Mouse (Mus musculus): ENCODE data around the gene Pigs. TPM values are rescaled to one million over a fixed set of nuclear protein-coding genes. Genes with fewer than 3 reads are reported as not detected.

Gene Pigs
- polyA plus RNA-seq, 1 experiment from 2014 or later: 33.1 TPM

DNA sequence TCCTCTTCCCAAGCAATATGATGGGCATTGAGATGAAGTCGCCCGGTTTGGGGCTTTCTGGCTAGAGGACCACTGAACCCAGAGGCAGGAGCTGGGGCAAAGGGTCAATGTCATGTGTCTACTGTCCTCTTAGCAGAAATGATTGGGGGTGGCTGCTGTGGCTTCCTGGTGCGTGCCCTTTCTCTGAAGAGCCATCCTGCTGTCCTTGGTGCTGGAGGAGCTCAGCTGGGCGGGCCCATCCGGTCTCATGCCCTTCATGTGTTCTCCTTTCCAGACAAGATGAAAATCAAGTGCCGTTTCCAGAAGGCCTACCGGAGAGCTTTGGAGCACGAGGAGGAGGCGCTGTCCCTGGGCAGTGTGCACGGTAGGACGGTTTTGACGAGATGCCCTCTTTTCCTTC is 4.5 kb downstream of the Pigs start:
- TF ChIP-seq CTCF (IDR thresholded peaks at IDR 0.05; ENCODE audit: low read depth) (no peak), EP300 (IDR thresholded peaks at IDR 0.05; ENCODE audit: low read depth) (no peak)
- H3K4me1 ChIP-seq (ENCODE audit: insufficient read depth): peaks cover 10% of the 10 kb centered on the region
- WGBS (ENCODE audit: insufficient replicate concordance): 94% methylated on average over 12 of the region's 12 CpGs

DNA sequence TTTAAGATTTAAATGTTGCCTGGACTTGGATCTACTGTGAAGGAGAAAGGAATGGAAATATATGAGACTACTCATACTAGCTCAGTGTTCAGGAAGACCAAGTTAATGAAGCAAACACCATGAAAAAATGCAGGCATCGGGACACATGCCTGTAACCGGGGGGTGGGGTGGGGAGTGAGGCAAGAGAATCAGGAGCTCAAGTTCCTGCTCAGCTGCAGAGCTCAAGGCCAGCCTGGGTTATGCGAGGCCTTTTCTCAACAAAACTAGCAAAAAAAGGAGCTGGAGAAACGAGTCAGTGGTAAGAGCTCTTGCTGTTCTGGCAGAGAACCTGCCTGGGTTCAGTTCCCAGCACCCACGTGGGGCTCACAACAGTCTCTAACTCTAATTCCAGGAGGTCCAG is 5.8 kb downstream of the Pigs start:
- 85% methylated on average over 5 of the region's 5 CpGs for WGBS (ENCODE audit: insufficient replicate concordance)
- no peaks in the 10 kb centered on the region for H3K9me3 ChIP-seq (ENCODE audit: low read length)
- no peak overlapping the region for H3K4me3 ChIP-seq (ENCODE audit: low read depth, low read length)
- H3K36me3 ChIP-seq (replicated peaks; ENCODE audit: insufficient read depth, low read length): peaks cover 11% of the 10 kb centered on the region
- no peak for ATAC-seq
- H3K9ac ChIP-seq (replicated peaks): no peak overlapping the region
- TF ChIP-seq CTCF (IDR thresholded peaks at IDR 0.05; ENCODE audit: low read depth): no peak
- TF ChIP-seq EP300 (IDR thresholded peaks at IDR 0.05; ENCODE audit: low read depth): no peak
- DNase-seq: no peak
- H3K27ac ChIP-seq (ENCODE audit: low read depth): no peak overlapping the region
- no peak overlapping the region for H3K4me2 ChIP-seq (ENCODE audit: low read depth, low read length)
- H3K4me1 ChIP-seq (ENCODE audit: insufficient read depth): peaks cover 6% of the 10 kb centered on the region
- H3K27me3 ChIP-seq (ENCODE audit: insufficient read depth, low read length): no peaks in the 10 kb centered on the region

More for the DNA sequence above, 4.5 kb downstream of the Pigs start:
- Histone ChIP-seq H3K36me3 (replicated peaks; ENCODE audit: insufficient read depth, low read length) (peaks cover 7% of the 10 kb centered on the region), H3K27ac (ENCODE audit: low read depth) (no peak overlapping the region), H3K4me2 (ENCODE audit: low read depth, low read length) (no peak overlapping the region), H3K4me3 (ENCODE audit: low read depth, low read length) (no peak overlapping the region), H3K9ac (replicated peaks) (no peak overlapping the region), H3K27me3 (ENCODE audit: insufficient read depth, low read length) (no peaks in the 10 kb centered on the region), H3K9me3 (ENCODE audit: low read length) (no peaks in the 10 kb centered on the region)
- DNase-seq (no peak), ATAC-seq (no peak)

DNA sequence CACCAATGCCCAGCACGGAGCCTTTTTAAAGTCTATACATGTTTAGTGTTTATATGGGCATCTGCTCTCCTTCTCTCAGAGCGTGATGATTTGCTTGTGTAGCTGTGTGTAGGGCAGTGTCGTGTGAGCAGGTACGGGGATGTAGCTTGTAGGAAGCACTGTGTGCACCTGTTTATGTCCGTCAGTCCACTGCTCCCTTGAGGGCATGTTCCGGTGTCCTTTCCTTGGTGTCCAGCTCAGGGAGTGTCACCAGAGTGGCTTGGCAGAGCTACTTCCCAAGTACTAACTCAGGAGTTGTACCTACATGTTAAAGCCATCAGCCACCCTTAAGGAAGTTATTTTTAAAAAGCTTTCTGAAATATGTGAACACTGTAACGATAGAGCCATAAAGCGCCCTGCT is 8.8 kb downstream of the Pigs start:
- no peak overlapping the region for H3K9ac ChIP-seq (replicated peaks)
- H3K4me2 ChIP-seq (ENCODE audit: low read depth, low read length): no peak overlapping the region
- WGBS (ENCODE audit: insufficient replicate concordance): 88% methylated on average over 8 of the region's 8 CpGs
- H3K4me3 ChIP-seq (ENCODE audit: low read depth, low read length): no peak overlapping the region
- no peak for ATAC-seq
- H3K4me1 ChIP-seq (ENCODE audit: insufficient read depth): no peaks in the 10 kb centered on the region
- peaks cover 25% of the 10 kb centered on the region for H3K36me3 ChIP-seq (replicated peaks; ENCODE audit: insufficient read depth, low read length)
- no peaks in the 10 kb centered on the region for H3K9me3 ChIP-seq (ENCODE audit: low read length)
- no peak for DNase-seq
- no peak for TF ChIP-seq EP300 (IDR thresholded peaks at IDR 0.05; ENCODE audit: low read depth)
- TF ChIP-seq CTCF (IDR thresholded peaks at IDR 0.05; ENCODE audit: low read depth): no peak
- no peak overlapping the region for H3K27ac ChIP-seq (ENCODE audit: low read depth)
- H3K27me3 ChIP-seq (ENCODE audit: insufficient read depth, low read length): no peaks in the 10 kb centered on the region

DNA sequence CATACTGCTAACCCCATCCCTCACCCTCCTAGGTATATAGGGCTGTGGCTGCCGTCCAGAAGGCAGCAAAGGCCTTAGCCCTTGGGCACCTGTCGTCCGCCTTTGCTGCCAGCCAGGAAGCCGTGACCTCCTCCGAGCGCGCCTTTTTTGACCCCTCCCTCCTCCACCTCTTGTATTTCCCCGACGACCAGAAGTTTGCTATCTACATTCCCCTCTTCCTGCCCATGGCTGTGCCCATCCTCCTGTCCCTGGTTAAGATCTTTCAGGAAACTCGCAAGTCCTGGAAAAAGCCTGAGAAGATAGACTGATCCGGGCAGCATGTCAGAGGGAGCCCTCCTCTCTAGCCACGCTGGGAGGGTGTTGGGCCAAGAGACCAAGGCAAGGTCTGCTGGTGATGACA is 13.5 kb downstream of the Pigs start:
- H3K4me3 ChIP-seq (ENCODE audit: low read depth, low read length): no peak overlapping the region
- DNase-seq (no peak), ATAC-seq (no peak)
- peaks cover 31% of the 10 kb centered on the region for H3K4me1 ChIP-seq (ENCODE audit: insufficient read depth)
- TF ChIP-seq EP300 (IDR thresholded peaks at IDR 0.05; ENCODE audit: low read depth) (no peak), CTCF (IDR thresholded peaks at IDR 0.05; ENCODE audit: low read depth) (no peak)
- no peak overlapping the region for H3K27ac ChIP-seq (ENCODE audit: low read depth)
- no peaks in the 10 kb centered on the region for H3K9me3 ChIP-seq (ENCODE audit: low read length)
- H3K4me2 ChIP-seq (ENCODE audit: low read depth, low read length): no peak overlapping the region
- no peaks in the 10 kb centered on the region for H3K27me3 ChIP-seq (ENCODE audit: insufficient read depth, low read length)
- H3K9ac ChIP-seq (replicated peaks): no peak overlapping the region
- 80% methylated on average over 12 of the region's 12 CpGs for WGBS (ENCODE audit: insufficient replicate concordance)
- H3K36me3 ChIP-seq (replicated peaks; ENCODE audit: insufficient read depth, low read length): peaks cover 19% of the 10 kb centered on the region

- H3K9me3 ChIP-seq (ENCODE audit: low read length): no peaks in the 10 kb centered on the region
- TF ChIP-seq CTCF (IDR thresholded peaks at IDR 0.05; ENCODE audit: low read depth) (no peak), EP300 (IDR thresholded peaks at IDR 0.05; ENCODE audit: low read depth) (no peak)
- peak; percentile 63 for ATAC-seq
- no peaks in the 10 kb centered on the region for H3K27me3 ChIP-seq (ENCODE audit: insufficient read depth, low read length)
- peak; percentile 88 for DNase-seq
- peaks cover 49% of the 10 kb centered on the region for H3K4me1 ChIP-seq (ENCODE audit: insufficient read depth)
- H3K4me3 ChIP-seq (ENCODE audit: low read depth, low read length): peak within 1 kb of the TSS; percentile 66
- H3K36me3 ChIP-seq (replicated peaks; ENCODE audit: insufficient read depth, low read length): peaks cover 22% of the 10 kb centered on the region
- H3K9ac ChIP-seq (replicated peaks): peak within 1 kb of the TSS; percentile 74
- peak within 1 kb of the TSS; percentile 95 for H3K4me2 ChIP-seq (ENCODE audit: low read depth, low read length)
- peak within 1 kb of the TSS; percentile 90 for H3K27ac ChIP-seq (ENCODE audit: low read depth)
- under 1% methylated on average over 65 of the region's 66 CpGs for WGBS (ENCODE audit: insufficient replicate concordance)
Observed at GRCm38 (mm10) chr11:78343381-78344327, 15.4 kb downstream of the Pigs start, which contains the start of gene Unc119. Gene Unc119, plus strand, starts transcription at chr11:78343482.

- ATAC-seq (peak; percentile 57), DNase-seq (peak; percentile 41)
- peak overlapping the region; percentile 74 for H3K9ac ChIP-seq (replicated peaks)
Observed at GRCm38 (mm10) chr11:78344328-78344889, 16.2 kb downstream of the Pigs start.

More at GRCm38 (mm10) chr11:78344328-78344889, 16.2 kb downstream of the Pigs start:
- peak overlapping the region; percentile 90 for H3K27ac ChIP-seq (ENCODE audit: low read depth)
- TF ChIP-seq CTCF (IDR thresholded peaks at IDR 0.05; ENCODE audit: low read depth) (no peak), EP300 (IDR thresholded peaks at IDR 0.05; ENCODE audit: low read depth) (no peak)
- H3K4me2 ChIP-seq (ENCODE audit: low read depth, low read length): peak overlapping the region; percentile 95
- peak overlapping the region; percentile 66 for H3K4me3 ChIP-seq (ENCODE audit: low read depth, low read length)
- peaks cover 24% of the 10 kb centered on the region for H3K36me3 ChIP-seq (replicated peaks; ENCODE audit: insufficient read depth, low read length)
- H3K4me1 ChIP-seq (ENCODE audit: insufficient read depth): peaks cover 55% of the 10 kb centered on the region
- WGBS (ENCODE audit: insufficient replicate concordance): 43% methylated on average over 6 of the region's 6 CpGs
- H3K9me3 ChIP-seq (ENCODE audit: low read length): no peaks in the 10 kb centered on the region
- H3K27me3 ChIP-seq (ENCODE audit: insufficient read depth, low read length): no peaks in the 10 kb centered on the region

Measured in liver, postnatal 0 days (tissue).